Mouse (Mus musculus): ENCODE data around the gene Slc2a9.

The Slc2a9 gene

DNA sequence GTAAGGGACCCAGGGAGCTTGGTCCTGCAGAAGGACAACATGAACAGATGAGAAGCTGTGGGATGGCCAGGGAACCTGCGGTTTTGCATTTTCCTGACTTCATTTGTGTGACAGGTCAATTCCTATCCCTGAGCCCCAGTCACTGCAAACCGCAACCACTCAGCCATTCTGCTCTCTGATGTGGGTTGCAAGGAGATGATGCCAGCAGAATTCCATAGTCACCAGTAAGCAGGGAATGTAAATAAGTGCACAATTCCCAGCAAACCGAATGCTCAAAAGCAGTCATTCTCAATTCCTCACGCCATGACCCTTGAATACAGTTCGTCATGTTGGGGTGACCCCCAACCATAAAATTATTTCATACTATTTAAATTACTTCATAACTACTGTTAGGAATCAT lies 123.0 kb downstream of the Slc2a9 start:
- no peak for DNase-seq (ENCODE audit: low read depth, low spot score)

DNA sequence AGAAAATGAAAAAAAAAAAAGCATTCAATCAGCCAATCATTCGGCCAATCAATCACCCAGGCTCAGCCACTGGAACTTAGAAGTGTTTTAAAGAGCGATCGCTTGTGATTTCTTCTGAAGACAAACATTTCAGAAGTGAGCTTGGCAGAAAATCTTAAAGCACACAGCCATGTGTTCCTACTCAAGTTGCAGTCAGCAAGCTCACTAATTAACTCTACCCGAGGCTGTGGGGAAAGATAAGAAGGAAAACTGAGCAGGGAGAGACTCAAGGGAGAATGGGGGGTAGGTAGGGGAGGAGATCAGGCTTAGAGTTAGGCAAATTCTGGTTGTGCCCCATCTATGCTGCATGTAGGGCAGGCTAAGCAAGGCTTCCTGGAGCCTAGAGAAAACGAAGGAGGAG lies 130.6 kb downstream of the Slc2a9 start:
- DNase-seq (ENCODE audit: low read depth, low spot score): peak; percentile 66

DNA sequence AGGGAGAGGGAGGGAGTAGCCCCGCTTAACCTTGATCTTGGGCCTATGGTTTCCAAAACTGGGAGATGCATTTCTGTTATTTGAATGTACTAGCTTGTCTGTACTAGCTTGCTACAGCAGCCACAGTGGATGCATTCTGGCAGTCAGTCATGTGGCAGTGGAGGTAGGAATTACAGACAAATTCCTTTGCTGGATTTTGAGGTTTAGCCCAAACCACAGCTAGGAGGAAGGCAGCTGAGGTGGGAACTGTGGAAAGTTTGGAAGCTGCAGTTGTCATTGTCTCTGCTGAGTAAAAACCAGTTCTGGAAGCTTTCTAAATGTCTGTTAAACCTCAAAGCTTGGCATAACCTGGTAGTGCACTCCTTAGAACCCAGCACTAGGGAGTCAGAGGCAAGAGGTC lies 131.6 kb downstream of the Slc2a9 start:
- no peak for DNase-seq (ENCODE audit: low read depth, low spot score)

- DNase-seq (ENCODE audit: low read depth, low spot score): peak; percentile 58
Measured at GRCm38 (mm10) chr5:38366650-38367470, 136.1 kb downstream of the Slc2a9 start.

DNA sequence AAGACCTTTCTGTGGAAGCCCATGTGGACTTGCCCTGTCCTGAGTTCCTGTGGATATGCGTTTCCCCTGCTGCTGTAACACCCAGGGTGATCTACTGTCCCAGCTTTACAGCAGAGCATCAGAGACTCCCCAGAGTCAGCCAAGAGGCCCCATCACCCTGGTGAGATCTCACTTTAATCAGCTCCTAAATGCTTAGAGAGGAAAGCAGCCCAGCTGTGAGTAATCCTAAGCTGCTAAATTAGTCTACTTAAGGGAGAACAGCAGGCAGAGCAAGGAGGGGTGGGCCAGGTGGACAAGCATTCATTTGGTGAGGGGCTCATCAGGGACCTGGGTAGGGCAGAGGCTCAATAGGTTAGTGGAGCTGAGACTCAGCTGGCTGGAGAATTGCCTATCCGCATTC lies 137.4 kb downstream of the Slc2a9 start:
- DNase-seq (ENCODE audit: low read depth, low spot score): peak; percentile 55

DNA sequence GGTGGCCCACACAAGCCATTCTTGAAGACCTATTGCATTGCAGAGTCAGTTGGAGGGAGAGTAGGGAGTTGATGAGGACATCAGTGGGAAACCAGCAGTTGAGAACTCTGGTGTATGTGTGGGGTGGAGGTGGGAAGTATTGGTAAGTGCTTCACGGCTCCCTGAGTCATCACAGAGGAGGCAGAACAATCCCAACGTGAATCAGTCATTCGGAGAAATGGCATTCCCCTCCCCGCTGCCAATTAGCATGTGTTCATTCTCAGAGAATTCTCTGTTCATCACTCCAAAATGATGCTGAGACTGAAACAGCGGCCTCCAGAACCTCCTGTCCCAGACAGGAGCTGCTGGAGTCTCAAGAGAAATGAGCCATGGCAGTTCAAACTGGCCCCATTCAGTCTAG lies 138.5 kb downstream of the Slc2a9 start:
- DNase-seq (ENCODE audit: low read depth, low spot score): peak; percentile 85

- peak; percentile 44 for DNase-seq (ENCODE audit: low read depth, low spot score)
Measured at GRCm38 (mm10) chr5:38359716-38360115, 143.2 kb downstream of the Slc2a9 start.

GRCm38 (mm10) chr5:38356927-38357326 lies 146.0 kb downstream of the Slc2a9 start:
- peak; percentile 84 for DNase-seq (ENCODE audit: low read depth, low spot score)

GRCm38 (mm10) chr5:38350351-38350929 lies 152.5 kb downstream of the Slc2a9 start:
- no peak for DNase-seq (ENCODE audit: low read depth, low spot score)

DNA sequence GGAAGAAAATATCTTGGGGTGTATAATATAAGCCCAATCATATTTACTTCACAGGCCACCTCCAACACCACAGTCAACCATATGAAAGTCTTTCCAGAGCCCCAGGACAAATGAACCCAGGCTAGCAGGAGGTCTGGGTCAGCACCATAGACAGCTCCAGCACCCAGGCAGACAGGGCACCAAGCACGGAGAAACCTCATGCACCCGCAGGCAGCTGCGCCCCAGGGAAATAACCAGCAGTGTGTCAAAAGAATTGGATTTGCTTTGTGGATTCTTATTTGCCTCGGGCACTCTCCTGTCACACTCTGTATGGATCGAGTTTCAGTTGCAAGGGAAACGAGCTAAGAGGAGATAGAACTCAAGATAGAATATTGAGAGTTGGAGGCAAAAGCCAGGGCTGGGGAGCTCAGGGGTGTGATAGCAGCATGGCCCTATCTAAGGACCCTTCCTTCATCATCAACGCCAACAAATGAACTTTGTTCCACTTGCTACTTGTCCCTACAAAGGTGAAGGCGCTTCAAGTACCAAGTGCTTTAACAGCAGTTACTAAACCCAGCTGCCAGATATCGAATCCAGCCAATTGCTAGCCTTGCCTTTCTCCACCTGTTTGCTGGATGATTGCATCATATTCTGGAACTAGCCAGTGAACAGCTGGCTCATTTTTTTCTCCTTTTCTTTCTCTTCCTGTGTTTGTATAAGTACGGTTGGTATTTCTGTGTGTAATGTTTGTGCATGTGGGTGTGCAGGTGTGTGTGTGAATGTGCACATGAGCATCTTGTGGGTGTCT lies 156.1 kb downstream of the Slc2a9 start:
- no peak for DNase-seq (ENCODE audit: low read depth, low spot score)

GRCm38 (mm10) chr5:38343101-38343500 lies 159.8 kb downstream of the Slc2a9 start:
- no peak for DNase-seq (ENCODE audit: low read depth, low spot score)

- peak; percentile 47 for DNase-seq (ENCODE audit: low read depth, low spot score)
Measured at GRCm38 (mm10) chr5:38334582-38334981, 168.4 kb downstream of the Slc2a9 start.

DNA sequence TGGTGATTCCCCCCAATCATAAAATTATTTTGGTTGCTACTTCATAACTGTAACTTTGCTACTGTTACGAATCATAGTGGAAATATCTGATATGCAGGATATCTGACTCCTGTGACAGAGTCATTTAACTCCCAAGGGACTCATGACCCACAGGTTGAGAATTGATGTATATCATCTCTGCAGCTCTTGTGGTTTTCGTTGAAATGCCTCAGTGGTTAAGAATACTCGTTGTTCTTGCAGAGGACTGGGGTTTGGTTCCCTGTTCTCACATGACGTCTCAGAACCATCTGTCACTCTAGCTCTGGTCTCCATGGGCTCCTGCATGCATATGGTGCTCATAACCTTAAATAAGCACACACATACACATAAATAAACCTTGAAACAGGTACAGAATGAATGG lies 169.6 kb downstream of the Slc2a9 start:
- no peak for DNase-seq (ENCODE audit: low read depth, low spot score)

DNA sequence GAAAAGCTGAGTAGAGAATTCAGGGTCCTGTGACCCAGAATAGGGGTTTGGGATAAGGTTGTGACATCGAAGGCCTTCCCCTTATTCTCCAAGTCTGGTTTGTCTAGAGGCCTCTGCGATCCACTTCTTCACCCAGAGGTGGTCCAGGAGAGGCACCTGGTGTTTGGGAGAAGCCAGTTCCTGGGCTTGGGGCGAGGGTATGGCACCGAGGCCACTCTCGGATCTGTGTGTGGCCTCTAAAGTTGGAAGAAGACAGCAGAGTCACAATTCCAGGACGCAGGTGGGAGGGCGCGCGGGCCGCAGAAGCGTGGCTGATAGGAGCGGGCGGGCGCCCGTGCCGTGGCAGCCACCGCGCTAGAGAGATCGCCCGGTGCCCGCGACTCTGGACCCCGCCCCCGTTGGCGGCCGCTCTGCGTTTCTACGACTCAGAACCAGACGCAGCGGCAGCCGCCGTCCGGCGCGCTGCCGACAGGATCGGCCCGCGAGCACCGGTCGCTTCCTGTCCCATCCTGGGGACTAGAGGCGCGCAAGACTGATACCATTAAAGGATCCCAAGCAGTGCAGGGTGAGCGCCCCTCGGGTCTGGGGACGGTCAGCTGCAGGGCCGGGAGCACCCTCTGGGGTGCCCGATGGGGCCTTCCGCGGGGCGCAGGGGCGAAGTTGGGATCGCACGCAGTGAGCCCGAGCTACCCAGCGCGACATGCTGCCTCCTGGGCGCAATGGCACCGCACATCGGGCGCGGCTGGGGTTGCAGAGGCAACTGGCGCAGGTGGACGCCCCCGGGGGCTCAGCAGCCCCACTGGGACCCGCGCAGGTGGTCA lies 183.8 kb downstream of the Slc2a9 start, which contains the start of gene Drd5:
Gene Drd5, plus strand, starts transcription at position 402 of the 821 bp plus-strand sequence.
- no peak for DNase-seq (ENCODE audit: low read depth, low spot score)

DNA sequence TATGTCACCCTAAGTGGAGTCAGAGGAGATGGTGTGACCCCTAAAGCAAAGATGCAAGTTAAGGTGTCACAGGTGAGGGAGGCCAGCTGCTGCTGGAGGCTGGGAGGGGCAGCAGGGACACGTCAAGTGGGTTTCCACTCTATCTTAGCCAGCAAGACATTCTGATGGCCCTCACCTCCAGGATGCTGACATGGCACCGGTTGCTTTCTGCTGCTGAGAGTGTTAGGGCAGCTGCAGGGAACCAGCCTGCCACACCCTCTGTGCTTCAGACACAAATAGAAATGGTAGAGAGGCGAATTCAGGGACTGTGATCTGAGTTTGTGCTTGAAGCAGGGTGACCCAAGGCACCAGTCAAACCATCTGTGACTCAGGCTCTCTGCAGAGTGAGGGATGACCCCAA lies 193.1 kb downstream of the Slc2a9 start:
- no peak for DNase-seq (ENCODE audit: low read depth, low spot score)

DNA sequence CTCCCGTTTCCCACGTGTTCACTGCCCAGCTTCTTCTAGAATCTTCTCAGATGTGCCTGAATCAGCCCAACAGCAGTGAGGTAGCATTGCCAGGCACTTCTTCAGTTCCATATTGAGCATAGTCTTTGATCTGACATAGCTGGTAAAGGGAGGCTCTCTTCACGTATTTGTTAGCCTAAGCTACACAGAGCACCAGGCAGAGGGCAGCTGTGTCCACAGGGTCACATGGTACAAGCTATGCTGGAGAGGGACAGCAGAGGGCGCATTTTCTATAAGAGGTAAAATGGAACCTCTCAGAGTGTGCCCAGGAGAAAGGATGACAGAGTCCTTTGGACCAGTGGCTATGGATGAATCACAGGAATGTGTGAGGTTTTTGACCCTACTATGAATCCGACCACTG lies 194.1 kb downstream of the Slc2a9 start:
- peak; percentile 74 for DNase-seq (ENCODE audit: low read depth, low spot score)

DNA sequence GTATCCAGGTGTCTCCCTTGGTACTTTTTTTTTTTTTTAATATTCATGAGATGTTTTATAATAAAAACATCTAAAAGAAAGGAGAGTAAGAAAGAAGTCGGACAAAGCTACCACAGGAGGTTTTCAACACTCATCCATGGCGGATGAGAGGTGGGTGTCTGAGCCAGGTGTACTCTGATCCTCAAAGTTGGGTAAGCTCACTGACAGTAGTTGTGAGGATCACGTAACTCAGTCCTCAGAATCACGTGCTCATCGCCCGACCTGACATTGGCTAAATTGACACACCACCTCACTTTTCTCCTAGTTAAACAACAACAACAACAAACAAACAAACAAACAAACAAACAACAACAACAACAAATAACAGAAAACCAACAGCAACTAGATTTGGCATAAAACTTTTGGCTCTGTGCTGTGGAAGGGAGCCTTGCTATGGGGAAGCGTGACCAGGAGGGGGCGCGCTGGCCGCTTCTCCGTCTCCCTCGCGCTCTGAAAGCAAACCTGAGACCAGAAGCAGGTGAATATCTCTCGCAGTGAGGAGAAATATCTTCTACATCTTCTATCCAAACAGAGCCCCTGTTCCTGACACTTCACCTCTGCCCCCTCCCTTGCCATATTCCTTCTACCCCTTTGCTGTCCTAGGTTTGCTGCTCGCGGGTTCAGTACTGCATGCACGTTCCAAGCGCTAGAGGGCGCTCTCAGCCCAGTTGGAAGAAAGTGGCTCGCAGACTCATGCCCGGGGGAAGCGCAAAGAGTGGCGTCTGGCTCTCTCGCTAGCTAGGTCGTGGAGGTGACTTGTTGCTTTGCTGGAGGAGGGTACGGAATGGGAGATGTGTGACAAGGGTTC lies 195.5 kb downstream of the Slc2a9 start:
- DNase-seq (ENCODE audit: low read depth, low spot score): peak; percentile 94

DNA sequence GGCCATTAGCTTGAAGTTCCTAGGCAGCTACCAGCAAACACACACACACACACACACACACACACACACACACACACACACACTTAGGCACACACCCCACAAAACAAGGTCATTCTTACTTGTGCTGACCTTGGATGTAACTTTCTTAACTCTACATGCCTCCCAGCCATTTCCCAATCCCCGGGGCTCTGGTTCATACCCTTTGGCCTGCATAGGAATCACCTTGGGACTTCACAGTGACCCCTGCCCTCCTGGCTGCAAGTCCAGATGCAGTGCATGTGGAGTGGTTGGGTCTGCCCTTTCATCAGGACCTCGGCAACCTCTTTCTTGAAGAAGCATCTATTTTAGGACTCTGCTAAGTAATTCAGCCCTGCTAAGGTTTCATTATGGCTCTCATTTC lies 197.7 kb downstream of the Slc2a9 start:
- DNase-seq (ENCODE audit: low read depth, low spot score): no peak

DNA sequence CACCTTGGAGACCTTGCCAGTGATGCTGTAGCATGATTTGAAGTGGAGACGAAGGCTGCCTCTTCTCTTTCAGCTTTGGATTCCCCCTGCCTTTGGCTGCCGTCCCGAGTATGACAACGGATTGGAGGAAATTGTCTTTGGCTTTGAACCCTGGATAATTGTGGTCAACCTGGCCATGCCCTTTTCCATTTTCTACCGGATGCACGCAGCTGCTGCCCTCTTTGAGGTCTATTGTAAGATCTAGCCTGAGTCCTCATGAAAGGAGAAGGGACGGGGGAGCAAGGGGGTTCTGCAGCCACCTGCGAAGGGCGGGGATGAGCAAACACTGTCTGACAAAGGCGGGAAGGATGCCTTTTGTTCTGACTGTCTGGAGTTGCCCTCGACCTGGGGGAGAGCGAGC lies 200.3 kb downstream of the Slc2a9 start:
- no peak for DNase-seq (ENCODE audit: low read depth, low spot score)

DNA sequence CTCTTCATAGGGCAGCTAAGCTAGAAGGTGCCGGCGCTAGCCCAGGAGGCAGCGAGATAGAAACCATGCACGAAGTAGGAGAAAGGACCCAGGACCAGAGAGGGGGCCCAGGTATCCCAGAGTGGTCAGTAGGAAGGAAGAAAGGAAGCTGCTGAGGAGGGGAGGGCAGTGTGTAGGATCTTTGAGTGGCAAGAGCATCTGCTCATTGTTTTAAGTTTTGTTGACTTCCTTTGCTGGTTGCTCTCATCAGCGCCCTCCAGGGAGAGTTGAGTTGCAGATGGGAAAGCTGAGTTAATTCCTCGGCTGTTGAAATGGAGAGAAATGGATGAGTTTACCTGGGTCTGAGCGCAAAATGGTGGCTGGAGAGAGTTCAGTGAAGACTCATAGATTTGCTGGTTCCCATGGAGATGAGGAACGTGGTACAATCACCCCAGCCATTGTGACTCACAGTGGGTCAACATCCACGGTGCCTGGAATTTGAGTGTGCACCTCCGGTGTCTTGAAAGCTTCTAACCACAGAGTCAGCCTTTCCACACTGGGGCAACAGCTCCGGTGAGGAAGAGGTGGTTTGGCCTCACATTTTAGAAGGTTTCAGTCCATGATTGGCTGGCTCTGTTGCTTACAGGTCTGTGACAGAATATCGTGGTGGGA lies 201.1 kb downstream of the Slc2a9 start:
- no peak for DNase-seq (ENCODE audit: low read depth, low spot score)
